Mouse (Mus musculus): Measurements from ENCODE around the gene Fxyd1. TPM values are rescaled to one million over a fixed set of nuclear protein-coding genes. Genes with fewer than 3 reads are reported as not detected.
A peak's percentile ranks its signal among the peaks of the same experiment; 100 is the strongest.

The Fxyd1 gene
- polyA plus RNA-seq, 1 experiment from 2014 or later: 76.3 TPM

DNA sequence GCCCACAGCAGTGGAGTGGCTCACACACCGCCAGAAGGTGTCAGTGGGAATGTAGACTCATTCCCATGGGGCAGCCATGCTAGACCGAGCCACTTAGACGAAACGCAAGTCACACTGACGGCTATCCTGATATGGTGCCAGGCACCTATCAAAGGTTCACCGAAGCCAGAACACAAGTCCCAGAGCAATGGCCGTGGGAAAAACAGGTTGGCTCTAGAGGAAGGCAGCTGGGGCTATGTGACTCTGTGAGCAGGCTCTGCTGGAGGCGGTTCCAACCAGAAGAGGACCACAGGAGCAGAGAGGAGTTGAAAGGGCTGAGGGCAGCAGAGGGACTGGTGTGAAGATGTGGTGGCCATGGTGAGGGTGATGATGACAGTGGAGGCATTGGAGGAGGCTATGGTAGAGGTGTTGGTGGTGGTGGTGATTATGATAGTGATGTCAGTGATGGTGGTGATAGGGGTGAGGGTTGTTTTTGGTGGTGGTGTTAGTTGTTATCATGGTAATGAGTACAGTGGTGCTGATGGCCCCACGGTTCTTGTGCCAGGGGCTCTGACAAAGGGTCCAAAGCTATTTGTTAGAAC, 29.3 kb upstream of the Fxyd1 start:
- Histone ChIP-seq H3K4me3 (replicated peaks; ENCODE audit: low read depth, low read length) (no peak overlapping the region), H3K4me1 (replicated peaks; ENCODE audit: insufficient read depth, low read length) (peaks cover 6% of the 10 kb centered on the region; the same call in 1 of the 2 replicates), H3K4me2 (ENCODE audit: low read length) (no peak overlapping the region), H3K27ac (no peak overlapping the region), H3K9ac (ENCODE audit: low read depth, low read length) (no peak overlapping the region), H3K9me3 (replicated peaks; ENCODE audit: low read length) (no peaks in the 10 kb centered on the region), H3K27me3 (ENCODE audit: insufficient read depth, low read length) (no peaks in the 10 kb centered on the region), H3K36me3 (ENCODE audit: insufficient read depth, low read length) (no peaks in the 10 kb centered on the region)
- WGBS: 82% methylated on average over 9 of the region's 9 CpGs
- no peak for TF ChIP-seq CTCF (IDR thresholded peaks at IDR 0.05; ENCODE audit: low read depth)
- no peak for DNase-seq (ENCODE audit: low spot score)
- ATAC-seq (replicated peaks; ENCODE audit: low FRiP score, low read depth): no peak

DNA sequence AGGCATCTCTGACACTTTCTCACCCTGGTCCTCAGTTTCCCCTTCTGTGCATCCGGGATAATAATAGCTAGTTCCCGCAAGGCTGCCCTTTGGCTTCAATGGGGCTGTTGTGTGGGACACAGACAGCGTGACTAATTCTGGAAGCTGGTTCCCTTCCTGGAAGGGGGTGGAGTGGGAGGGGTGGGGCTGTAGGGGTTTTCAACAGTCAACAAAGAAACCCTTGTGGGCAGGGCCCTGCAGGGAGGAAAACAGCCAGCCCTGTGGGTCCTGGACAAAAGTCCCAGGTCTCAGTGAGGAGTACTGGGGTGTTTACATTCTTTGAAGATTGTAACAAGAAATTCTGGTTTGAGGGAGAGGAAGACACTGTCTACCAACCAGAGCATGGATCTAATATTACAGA, 28.2 kb upstream of the Fxyd1 start:
- H3K4me3 ChIP-seq (replicated peaks; ENCODE audit: low read depth, low read length): no peak overlapping the region
- H3K4me1 ChIP-seq (replicated peaks; ENCODE audit: insufficient read depth, low read length): peaks cover 6% of the 10 kb centered on the region; the same call in 1 of the 2 replicates
- no peaks in the 10 kb centered on the region for H3K36me3 ChIP-seq (ENCODE audit: insufficient read depth, low read length)
- no peaks in the 10 kb centered on the region for H3K27me3 ChIP-seq (ENCODE audit: insufficient read depth, low read length)
- ATAC-seq (replicated peaks; ENCODE audit: low FRiP score, low read depth) (no peak), DNase-seq (ENCODE audit: low spot score) (no peak)
- no peak overlapping the region for H3K4me2 ChIP-seq (ENCODE audit: low read length)
- no peak overlapping the region for H3K9ac ChIP-seq (ENCODE audit: low read depth, low read length)
- no peaks in the 10 kb centered on the region for H3K9me3 ChIP-seq (replicated peaks; ENCODE audit: low read length)
- TF ChIP-seq CTCF (IDR thresholded peaks at IDR 0.05; ENCODE audit: low read depth): no peak
- WGBS: 39% methylated on average over 3 of the region's 3 CpGs
- H3K27ac ChIP-seq: no peak overlapping the region

DNA sequence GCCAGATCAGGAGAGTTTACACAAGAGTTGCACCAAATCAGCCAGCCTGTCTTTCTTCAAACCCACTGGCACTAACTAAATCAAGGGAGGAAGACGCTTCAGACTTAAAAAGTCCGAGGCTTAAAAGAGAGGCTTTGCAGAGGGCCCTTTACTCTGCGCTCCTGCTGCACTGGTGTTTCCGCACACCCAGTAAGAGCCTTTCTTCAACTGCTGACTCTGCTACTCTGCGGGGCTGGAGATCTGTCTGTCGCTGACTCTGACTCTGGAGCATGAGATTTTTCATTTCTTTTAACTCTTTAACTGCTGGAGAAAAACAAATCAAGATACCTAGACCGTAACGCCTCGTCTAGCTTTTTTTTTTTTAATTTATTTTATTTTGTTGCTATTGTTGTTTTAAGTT, 27.1 kb upstream of the Fxyd1 start:
- no peaks in the 10 kb centered on the region for H3K9me3 ChIP-seq (replicated peaks; ENCODE audit: low read length)
- peaks cover 6% of the 10 kb centered on the region; the same call in 1 of the 2 replicates for H3K4me1 ChIP-seq (replicated peaks; ENCODE audit: insufficient read depth, low read length)
- H3K27ac ChIP-seq: no peak overlapping the region
- no peak overlapping the region for H3K4me3 ChIP-seq (replicated peaks; ENCODE audit: low read depth, low read length)
- ATAC-seq (replicated peaks; ENCODE audit: low FRiP score, low read depth) (no peak), DNase-seq (ENCODE audit: low spot score) (no peak)
- 50% methylated on average over 9 of the region's 9 CpGs for WGBS
- no peak for TF ChIP-seq CTCF (IDR thresholded peaks at IDR 0.05; ENCODE audit: low read depth)
- H3K9ac ChIP-seq (ENCODE audit: low read depth, low read length): no peak overlapping the region
- no peaks in the 10 kb centered on the region for H3K36me3 ChIP-seq (ENCODE audit: insufficient read depth, low read length)
- no peaks in the 10 kb centered on the region for H3K27me3 ChIP-seq (ENCODE audit: insufficient read depth, low read length)
- H3K4me2 ChIP-seq (ENCODE audit: low read length): no peak overlapping the region

DNA sequence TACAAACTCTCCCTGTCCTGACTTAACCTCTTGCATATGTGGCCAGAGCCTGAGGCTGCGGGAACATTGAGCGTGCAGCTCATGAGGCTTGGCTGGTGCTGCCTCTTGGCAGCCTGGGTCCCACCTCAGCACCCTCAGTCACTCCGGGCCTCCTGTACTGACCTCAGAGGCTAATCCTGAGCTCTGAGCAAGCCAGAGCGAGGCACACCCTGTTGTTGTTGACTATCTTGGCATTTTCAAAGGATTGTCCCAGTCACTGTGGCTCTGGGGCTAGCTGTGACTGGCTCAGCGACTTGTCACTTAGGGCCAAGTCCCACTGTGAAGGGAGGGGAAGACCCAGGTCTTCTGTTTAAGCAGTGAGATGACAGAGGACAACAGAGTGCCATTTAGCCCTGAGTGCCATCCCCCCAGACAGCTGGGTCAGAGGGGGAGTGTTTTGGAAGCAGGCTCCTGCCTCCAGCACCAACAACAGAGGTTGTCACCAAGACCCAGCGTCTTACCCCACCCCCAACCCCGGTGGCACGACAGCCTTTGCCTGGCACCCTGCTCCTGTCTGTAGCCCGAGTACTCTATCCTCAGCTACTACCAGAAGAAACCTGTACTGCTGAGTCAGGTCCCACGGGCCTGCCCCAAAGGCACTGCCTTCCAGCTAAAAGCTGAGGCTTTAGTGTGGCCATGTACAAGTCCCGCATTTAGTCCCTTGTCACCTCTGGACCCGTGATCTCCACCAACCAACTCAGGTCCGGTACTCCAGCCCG, 26.0 kb upstream of the Fxyd1 start:
- H3K9me3 ChIP-seq (replicated peaks; ENCODE audit: low read length): no peaks in the 10 kb centered on the region
- no peak overlapping the region for H3K4me3 ChIP-seq (replicated peaks; ENCODE audit: low read depth, low read length)
- H3K4me2 ChIP-seq (ENCODE audit: low read length): no peak overlapping the region
- no peaks in the 10 kb centered on the region for H3K36me3 ChIP-seq (ENCODE audit: insufficient read depth, low read length)
- H3K27me3 ChIP-seq (ENCODE audit: insufficient read depth, low read length): no peaks in the 10 kb centered on the region
- H3K4me1 ChIP-seq (replicated peaks; ENCODE audit: insufficient read depth, low read length): peaks cover 6% of the 10 kb centered on the region; the same call in 1 of the 2 replicates
- 0 out of 2 replicates have a peak overlapping the region, but pooled peaks have one; percentile 8 for H3K9ac ChIP-seq (ENCODE audit: low read depth, low read length)
- ATAC-seq (replicated peaks; ENCODE audit: low FRiP score, low read depth): no peak
- no peak for TF ChIP-seq CTCF (IDR thresholded peaks at IDR 0.05; ENCODE audit: low read depth)
- WGBS: 71% methylated on average over 14 of the region's 14 CpGs
- H3K27ac ChIP-seq: no peak overlapping the region
- no peak for DNase-seq (ENCODE audit: low spot score)

DNA sequence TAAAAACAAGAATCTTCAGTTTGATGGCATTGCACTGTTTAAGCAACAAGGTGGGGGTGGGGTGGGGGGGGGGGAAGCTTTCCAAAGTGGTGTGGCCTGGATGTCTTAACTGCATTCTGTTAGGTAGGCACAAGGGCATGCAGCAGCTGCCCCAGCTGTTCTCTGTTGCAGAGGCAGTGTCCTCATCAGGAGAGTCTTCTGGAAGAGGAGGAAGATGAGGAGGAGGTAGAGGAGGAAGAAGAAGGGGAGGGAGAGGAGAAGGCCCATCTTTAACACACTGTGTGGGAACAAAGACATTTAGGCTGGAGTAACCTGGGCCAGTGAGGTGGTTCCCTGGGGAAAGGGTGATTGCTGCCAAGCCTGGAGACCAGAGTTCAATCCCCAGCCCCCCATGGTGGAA, 25.1 kb upstream of the Fxyd1 start:
- no peaks in the 10 kb centered on the region for H3K36me3 ChIP-seq (ENCODE audit: insufficient read depth, low read length)
- peaks cover 6% of the 10 kb centered on the region; the same call in 1 of the 2 replicates for H3K4me1 ChIP-seq (replicated peaks; ENCODE audit: insufficient read depth, low read length)
- DNase-seq (ENCODE audit: low spot score): no peak
- no peaks in the 10 kb centered on the region for H3K27me3 ChIP-seq (ENCODE audit: insufficient read depth, low read length)
- H3K4me3 ChIP-seq (replicated peaks; ENCODE audit: low read depth, low read length): no peak overlapping the region
- H3K9ac ChIP-seq (ENCODE audit: low read depth, low read length): no peak overlapping the region
- ATAC-seq (replicated peaks; ENCODE audit: low FRiP score, low read depth): no peak
- no peak overlapping the region for H3K4me2 ChIP-seq (ENCODE audit: low read length)
- TF ChIP-seq CTCF (IDR thresholded peaks at IDR 0.05; ENCODE audit: low read depth): no peak
- H3K27ac ChIP-seq: no peak overlapping the region
- no peaks in the 10 kb centered on the region for H3K9me3 ChIP-seq (replicated peaks; ENCODE audit: low read length)

DNA sequence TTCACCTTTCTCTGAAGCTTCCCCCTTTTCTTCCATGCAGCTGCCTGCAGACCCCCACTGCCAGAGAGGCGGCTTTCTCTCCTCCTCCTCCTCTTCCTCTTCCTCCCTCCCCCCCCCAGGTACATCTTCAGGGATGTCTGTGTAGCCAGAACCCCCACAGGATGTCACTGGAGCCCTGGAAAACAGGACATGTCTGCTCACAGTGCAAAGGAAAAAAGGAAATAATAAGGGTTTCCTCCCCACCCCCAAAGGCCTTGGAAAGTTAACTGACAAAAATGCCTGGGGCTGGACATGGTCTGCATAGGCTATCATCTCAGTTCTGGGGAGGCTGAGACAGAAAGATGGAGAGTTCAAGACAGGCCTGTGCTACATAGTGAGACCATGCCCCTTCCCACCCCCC, 24.1 kb upstream of the Fxyd1 start:
- H3K4me2 ChIP-seq (ENCODE audit: low read length): no peak overlapping the region
- no peak overlapping the region for H3K4me3 ChIP-seq (replicated peaks; ENCODE audit: low read depth, low read length)
- H3K27ac ChIP-seq: no peak overlapping the region
- no peak overlapping the region for H3K9ac ChIP-seq (ENCODE audit: low read depth, low read length)
- H3K9me3 ChIP-seq (replicated peaks; ENCODE audit: low read length): no peaks in the 10 kb centered on the region
- H3K36me3 ChIP-seq (ENCODE audit: insufficient read depth, low read length): no peaks in the 10 kb centered on the region
- WGBS: 48% methylated on average over 1 of the region's 1 CpGs
- no peaks in the 10 kb centered on the region for H3K27me3 ChIP-seq (ENCODE audit: insufficient read depth, low read length)
- DNase-seq (ENCODE audit: low spot score) (no peak), ATAC-seq (replicated peaks; ENCODE audit: low FRiP score, low read depth) (no peak)
- H3K4me1 ChIP-seq (replicated peaks; ENCODE audit: insufficient read depth, low read length): peaks cover 6% of the 10 kb centered on the region; the same call in 1 of the 2 replicates
- TF ChIP-seq CTCF (IDR thresholded peaks at IDR 0.05; ENCODE audit: low read depth): no peak
